Mouse (Mus musculus): ENCODE measurements around the gene Gm20828. TPM values are rescaled to one million over a fixed set of nuclear protein-coding genes. Genes with fewer than 3 reads are reported as not detected.
"Not testable (repeated sequence)": the region's sequence is repeated elsewhere in the genome, so short reads cannot be mapped to it uniquely, and the experiment has no call there.

Gene Gm20828
- not detected in 2 replicates for polyA plus RNA-seq (2014; fragmentation: Nextera tagmentation; extraction: Ambion mirVana)

DNA sequence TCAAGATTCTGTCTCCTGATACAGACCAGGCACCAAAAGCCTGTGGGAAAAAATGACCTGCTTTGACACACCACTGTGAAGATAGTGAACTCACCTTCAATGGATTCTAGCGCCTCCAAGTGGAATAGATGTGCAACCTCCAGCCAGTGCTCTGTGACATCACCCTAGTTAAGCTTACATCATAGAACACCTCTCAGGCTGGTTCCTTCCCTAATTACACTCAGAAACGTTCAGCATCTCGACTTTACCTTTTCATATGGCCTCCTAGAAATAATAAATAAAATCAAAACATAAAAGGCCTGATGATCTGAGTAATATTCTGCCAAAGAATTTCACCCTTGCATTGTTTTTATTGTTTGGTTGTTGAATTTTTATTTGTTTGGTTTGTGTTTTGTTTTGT, at the start of gene Gm20828:
Gm20828 (minus strand) TSS at position 101 of the 400 bp plus-strand sequence.
- ATAC-seq (replicated peaks; ENCODE audit: low FRiP score, low TSS enrichment, low read depth) = not testable (repeated sequence)

More for the DNA sequence above, at the start of gene Gm20828:
- not testable (repeated sequence) for DNase-seq (ENCODE audit: low spot score); H3K9me3 ChIP-seq (ENCODE audit: control insufficient read depth, low read length); H3K27ac ChIP-seq (ENCODE audit: low read depth); H3K4me2 ChIP-seq (ENCODE audit: low read length); H3K4me1 ChIP-seq (replicated peaks; ENCODE audit: control insufficient read depth, insufficient read depth, low read length); H3K27me3 ChIP-seq (replicated peaks; ENCODE audit: control insufficient read depth, insufficient read depth, low read length); H3K4me3 ChIP-seq (ENCODE audit: low read depth, low read length); H3K36me3 ChIP-seq (ENCODE audit: control insufficient read depth, insufficient read depth, low read length); H3K9ac ChIP-seq (ENCODE audit: low read length)
- WGBS = no CpG with 5 or more reads among the region's 3 CpGs
